Mouse (Mus musculus) lung, postnatal 14 days (tissue): ENCODE measurements around the gene Lgals2.
"Not testable (repeated sequence)": the region's sequence is repeated elsewhere in the genome, so short reads cannot be mapped to it uniquely, and the experiment has no call there.

ENCODE experiments used
- DNase-seq: peaks from one replicate; pipeline ENCODE4 v3.0.0; 2021

The Lgals2 gene

DNA sequence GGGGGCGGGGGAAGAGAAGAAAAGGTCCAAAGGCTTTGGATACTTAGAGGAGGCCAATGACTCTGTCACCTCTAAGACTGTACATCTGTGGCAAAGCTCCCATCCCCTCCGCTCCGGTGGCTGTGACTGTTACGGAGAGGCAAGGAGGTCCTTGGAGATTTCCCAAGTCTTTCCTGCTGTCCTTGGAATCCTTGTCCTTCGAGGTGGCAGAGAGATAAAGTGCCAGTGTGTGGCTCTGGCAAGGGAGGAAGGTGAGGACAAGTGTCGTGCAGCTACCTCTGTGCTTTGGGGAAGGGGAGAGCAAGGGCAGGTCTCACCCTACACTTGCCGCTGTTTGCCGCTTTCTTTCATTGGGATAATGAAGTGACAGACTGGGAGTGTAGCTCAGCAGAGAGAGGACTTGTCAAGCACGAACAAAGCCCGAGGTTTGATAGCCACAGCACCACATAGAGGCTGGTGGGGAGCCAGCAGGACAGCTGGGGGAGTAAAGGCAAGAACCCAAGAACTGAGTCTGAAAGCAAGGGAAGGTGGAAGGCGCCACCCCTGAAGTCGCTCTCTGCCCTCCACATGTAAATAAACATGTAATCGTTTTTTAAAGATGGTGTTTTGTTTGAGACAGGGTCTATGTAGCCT is 18.6 kb upstream of the Lgals2 start:
- DNase-seq, result no peak

DNA sequence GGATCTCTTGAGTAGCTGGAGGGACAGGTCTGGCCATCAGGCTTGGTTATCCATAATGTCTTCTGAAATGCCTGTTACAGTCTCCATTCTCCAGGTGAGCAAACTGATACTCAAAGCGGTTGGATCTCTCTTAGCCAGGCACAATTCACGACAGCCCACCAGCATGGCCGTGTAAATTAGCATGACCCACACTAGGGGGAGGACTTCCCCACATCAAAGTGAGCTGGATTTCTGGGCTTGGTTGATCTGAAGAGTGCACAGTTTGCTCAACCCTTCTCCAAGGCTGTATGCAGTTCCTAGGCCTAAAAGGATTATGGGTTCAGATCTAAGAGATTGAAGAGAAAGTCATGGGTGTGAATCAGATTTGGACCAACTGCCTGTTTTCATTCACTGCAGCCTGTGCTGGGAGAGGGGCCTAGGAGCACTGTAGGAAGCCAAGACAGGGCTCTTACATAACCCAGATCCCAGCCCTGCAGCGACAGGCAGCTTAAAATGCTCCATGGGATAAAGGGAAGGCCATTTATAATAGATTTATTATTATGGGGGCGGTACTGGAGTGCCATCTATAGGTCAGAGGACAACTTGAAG is 16.8 kb upstream of the Lgals2 start:
- no peak for DNase-seq

DNA sequence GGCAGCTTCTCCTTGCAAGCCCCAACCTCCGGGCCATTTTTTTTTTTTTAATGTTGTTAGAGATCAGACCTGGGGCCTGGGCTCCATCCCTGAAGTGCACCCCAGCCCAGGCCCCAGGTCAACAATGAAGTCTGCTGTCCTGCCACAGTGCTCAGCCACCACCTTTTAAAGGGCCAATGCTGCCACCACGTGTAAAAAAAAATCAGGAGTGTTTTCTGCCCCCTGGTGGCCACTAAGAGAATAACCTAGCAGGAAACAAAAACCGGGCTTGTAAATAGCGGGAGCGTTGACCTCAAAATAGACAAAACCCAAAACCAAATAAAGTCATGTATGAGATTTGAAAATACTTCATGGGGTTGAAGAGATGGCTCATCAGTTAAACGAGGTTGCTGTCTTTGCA is 14.4 kb upstream of the Lgals2 start:
- DNase-seq, result peak; percentile 65

DNA sequence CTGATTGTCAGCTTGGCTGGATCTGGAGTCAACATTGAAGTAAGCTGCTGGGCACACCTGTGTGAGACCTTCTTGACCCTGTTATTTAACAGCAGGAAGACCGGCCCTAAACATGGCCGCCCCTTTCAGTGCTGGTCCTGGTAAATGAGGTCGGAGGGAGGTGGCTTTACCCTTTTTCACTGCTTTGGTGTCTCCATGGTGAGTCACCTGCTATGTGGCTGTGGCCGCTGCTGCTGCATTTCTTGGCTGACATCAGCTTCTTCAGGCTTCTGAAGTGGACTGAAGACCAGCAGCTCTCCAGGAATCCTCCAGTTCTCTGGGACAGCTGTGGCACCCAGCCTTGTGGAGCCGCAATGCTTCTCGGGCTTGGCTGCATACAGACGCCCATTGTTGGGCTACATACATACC is 13.5 kb upstream of the Lgals2 start:
- DNase-seq, result no peak

DNA sequence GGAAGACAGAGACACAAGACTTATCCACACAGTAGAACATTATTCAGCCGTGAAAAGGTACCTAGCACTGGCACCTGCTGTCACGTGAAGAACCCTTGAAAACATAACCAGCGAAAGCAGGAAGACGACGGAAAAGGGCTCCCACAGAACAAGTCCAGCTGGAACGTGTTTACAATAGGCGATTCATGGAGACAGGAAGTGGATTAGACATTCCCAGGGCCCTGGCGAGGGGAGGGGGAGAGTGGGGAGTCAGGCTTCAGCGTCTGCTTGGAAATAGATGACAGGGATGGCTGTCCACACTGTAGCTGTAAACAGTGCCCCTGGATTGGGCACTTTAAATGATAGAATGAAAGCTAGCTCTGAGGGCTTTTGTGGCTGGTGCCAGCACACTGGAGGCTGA is 13.1 kb upstream of the Lgals2 start:
- peak; percentile 69 for DNase-seq

DNA sequence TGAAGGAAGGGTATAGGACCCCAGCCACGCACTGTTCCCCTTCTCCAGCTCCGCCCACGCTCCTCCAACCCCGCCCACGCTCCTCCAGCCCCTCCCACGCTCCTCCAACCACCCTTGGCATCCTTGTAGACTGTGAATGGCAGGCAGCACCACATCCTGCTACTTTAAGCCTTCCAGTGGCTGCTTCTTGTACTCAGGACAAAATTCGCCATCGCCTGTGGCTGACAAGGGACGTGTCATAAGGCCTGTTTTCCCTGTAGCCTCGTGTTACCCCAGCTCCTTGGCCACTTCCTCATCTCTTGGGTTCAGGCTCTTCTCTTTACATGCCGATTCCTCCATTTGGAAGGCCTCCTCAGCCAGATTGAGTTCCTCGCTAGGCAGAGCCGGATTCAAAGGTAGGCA is 8.5 kb upstream of the Lgals2 start:
- DNase-seq, result no peak

DNA sequence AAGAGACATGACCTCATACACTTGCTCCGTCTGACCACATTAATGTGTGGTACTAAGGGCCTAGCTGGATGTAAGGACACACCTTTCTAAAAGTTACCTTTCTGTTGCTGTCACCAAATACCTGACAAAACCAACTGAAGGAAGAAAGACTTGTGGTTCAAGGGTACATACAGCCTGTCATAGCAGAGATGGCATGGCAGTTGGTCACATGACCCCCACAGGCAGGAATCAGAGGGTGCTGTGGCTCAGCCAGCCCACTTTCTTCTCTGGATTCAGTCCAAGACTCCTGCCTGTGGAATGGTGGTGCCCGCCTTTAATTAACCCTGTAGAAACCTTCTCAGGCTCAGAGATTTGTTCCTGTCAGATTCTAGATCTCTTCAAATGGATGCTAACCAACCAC is 7.8 kb upstream of the Lgals2 start:
- DNase-seq, result no peak

DNA sequence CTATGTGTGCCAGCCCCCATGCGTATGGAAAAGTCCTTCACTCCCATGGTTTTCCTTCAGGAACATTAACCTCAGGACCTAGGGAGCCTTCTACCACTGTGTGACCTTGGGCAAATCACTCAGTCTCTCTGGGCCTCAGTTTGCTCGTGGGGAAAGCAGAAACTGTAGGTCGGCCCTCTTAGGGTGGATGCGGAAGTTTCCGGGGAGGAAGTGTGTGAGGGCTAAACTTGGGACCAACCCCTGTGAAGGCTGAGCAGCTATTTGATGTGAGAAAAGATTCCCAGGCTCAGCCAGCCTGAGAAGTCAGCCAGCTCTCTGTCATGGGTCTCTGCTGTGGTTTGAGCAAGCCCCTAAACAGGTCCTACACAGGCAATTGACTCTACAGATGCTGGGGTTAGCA is 7.0 kb upstream of the Lgals2 start:
- DNase-seq, result no peak

DNA sequence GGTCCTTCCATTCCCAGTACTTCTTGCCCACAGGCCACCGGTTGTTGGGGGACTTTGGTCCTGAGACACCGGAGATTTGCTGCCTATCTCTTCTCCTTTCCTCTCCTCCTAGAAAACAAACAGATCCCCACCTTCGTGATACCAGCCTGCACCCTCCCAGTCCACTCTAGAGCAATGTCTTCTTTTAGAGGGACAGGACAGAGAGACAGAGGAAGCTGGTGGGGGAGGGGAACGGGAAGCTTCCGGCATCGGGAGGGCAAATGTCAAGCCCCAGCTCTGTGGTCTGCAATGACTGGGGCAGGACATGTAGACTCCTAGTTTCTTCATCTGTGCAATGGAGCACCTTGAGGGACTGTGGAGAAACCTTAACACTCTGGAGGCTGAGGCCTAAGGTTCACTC is 4.4 kb upstream of the Lgals2 start:
- DNase-seq, result peak; percentile 54

DNA sequence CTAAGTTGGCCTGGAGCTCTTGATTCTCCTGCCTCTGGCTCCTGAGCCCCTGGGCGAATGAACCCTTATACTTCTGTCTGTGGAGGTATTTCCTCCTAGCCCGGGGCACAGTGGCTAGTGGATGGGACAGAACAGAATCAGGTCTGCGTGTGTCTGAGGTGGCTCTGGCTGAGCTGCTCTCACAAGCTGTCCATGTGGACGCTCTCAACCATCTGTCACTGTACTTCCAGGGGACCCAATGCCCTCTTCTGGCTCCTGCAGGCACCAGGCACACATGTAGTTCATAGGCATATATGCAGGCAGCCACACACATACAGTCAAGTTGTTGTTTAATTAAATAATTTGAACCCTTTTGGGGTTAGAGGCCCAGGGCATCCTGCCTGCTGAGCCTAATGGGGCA is 4.0 kb upstream of the Lgals2 start:
- no peak for DNase-seq

DNA sequence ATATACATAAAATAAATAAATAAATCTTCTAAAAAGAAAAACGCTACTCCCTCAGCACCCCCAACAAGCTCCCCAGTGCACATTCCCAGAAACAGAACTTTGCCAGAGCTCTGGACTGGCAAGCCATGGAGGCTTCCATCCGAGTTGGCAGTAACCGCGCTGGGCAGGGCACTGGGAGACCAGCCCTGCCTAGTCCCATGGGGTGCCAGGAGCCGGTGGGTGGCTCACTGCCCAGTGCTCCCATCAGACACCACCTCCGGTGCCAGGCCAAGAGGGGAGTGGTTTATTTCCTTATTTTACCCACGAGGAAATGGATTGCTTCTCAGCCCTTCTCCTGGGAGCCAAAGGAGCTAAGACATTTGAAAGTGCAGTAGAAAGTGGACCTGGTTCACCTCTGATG is 1.7 kb upstream of the Lgals2 start:
- DNase-seq, result peak; percentile 61

DNA sequence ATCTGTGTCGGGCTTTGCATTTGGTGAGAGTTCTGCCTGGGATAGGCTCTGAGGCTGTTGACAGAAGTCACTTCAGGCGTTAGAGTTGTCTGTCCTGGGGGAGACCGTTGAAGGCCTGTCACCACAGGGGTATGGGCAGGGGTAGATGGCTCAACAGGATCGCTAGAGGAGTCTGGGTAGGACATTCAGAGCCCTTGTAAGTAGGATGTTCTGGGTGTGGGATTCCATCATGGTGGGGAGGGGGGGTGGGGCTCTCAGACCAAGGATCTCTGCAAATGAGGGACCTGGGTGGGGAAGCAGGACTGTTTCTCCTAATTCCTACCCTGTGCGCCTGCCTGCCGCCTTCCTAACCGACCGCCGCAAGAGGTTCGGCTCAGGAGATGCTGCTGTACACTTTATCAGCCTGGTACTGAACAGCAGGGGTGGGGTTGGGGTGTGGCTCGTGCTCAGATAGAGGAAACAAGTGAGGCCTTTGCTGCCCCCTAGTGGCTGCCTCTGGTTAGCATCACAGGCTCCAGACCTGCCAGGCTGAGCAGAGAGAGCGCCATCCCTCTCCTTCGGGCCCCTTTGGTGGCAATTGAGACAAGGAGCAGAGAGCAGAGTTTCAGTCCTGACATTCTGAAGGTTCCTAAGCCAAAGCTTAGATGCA is 3.7 kb downstream of the Lgals2 start:
- peak; percentile 97 for DNase-seq

DNA sequence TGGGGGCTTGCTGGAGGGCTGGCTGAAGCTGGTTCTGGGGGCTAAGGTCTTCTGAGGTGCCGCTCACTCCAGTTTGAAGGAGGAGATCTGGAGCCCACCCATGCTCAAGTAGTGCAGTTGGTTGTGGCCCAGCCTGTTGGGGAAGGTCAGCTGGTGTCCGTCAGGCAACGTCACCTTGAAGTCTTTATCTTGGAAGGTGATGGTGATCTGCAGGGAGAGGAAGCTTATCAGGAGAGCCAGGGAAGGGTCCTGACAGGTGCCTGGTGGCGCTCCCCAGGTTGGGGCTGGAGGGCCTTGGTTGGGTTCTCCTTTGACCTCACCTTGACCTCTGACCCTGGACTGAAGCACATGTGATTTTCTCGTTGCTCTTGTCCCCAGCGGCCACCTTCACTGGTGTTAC is 4.4 kb downstream of the Lgals2 start:
- DNase-seq, result no peak

DNA sequence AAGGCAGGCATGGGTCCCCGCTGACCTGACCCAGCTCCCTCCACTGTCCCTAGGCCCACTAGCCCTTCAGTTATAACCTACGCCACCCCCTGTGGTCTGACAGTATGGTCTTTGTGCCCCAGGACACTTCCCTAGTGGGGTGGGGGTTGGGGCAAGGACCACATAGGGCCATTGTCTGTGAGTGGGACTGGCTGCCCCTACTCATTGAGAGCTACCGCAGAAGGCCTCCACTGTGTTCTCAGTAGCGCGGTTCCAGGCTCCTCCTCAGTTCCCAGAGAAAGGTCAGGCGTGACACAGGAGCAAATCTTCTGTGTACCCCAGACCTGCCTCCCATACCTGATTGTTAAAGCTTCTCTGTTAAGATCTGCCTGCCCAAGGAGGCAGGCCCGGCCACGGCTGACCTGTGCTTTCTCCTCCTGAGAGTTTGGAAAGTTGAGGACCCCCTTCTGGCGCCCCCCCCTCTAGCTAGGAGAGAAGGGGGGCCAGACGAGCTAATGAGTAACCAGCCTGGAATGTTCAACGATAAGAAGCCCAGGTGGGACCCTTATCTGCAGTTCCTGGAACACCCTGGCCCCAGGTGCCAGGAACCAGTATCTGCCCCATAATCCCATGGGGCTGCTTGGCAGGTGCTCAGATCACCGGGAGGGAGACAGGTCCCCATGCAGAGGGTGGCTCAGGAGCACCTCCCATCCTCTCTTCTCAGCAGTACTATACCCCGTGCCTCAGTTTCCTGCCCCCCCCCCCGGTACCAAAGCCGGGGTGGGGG is 5.1 kb downstream of the Lgals2 start:
- no peak for DNase-seq

DNA sequence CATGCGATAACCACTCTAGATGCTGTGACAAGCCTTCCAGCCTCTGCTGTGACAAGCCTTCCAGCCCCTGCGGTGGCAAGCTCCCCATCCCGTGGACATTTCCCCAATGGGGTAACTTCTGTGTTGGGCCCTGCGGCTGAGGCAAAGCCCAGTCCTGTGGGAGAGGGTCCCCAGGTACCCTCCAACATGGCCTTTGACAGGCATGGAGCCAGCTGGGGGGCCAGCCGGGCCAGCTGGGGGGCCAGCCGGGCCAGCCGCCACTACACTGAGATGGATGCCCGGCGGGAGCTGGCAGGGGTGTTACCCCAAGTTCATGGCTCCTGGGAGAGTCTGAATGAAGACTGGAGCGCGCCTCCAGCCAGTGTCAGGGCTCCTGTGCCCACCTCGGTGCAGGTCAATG is 5.8 kb downstream of the Lgals2 start:
- DNase-seq, result no peak

DNA sequence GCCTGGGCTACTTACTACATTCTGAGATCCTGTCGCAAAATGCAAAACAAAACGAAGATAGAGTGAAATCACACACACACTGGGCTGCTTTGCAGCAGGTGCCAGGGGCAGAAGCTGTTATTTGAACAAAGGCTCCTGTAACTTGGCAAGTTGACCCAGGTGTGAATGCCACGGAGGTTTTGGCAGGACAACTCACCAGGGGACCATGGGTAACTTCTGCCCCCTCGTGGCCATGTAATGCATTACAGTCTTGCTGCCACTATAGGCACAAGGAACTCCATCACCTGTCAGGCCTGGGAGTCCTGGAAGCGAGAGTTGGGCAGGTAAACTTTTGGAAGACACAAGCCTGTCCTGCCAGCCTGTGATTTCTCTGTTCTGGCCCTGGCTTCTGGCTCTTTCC is 6.9 kb downstream of the Lgals2 start:
- DNase-seq, result peak; percentile 94

DNA sequence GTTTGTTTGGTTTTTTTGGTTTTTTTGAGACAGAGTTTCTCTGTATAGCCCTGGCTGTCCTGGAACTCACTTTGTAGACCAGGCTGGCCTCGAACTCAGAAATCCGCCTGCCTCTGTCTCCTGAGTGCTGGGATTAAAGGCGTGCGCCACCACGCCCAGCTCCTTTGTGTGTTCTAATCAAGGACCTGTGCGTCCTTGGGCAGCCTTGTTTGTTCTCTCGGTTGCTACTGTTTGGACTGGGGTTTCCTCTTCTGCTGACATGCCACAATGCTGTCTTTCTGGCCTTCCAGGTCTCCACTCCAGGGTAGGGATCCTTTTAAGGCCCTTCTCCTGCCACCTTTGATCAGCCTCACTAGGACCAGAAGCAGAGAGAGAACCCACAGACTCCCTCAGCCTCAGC is 8.5 kb downstream of the Lgals2 start:
- DNase-seq, result not testable (repeated sequence)

DNA sequence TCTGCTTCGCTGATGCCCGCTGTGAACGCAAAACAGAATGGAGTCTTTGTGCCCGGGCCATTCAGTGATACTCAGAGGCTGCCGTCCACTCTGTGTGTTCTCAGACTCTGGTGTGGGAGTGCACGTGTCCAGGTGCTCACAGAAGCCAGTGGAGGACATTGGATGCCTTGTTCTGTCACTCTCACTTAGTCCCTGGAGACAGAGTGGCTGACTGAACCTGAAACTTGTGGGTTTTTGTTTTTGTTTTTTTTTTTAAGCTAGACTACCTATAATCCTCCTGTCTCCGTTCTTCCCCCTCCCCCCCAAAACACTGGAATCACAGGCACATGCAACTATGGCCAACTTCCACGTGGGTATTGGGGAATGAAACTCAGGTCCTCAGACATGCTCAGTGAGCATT is 9.0 kb downstream of the Lgals2 start:
- DNase-seq, result no peak

DNA sequence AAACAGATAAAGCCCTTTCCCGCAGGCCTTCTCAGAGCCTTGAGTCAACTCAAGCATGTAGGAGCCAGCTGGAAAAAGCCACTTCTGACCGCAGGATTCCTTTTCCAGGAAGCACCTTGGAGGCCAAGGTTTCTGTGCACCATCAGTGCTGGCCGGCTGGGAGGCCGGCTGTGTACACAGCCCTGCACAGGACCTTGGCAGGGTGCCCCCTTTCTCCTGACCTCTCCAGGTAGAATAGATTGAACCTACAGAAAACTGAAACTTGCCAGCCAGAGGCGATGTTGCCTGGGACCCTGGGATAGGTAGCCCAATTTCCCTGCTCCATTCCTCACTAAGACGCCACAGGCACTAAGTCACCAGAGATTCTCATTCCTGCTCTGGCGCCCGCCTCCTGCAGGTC is 9.5 kb downstream of the Lgals2 start:
- peak; percentile 56 for DNase-seq

DNA sequence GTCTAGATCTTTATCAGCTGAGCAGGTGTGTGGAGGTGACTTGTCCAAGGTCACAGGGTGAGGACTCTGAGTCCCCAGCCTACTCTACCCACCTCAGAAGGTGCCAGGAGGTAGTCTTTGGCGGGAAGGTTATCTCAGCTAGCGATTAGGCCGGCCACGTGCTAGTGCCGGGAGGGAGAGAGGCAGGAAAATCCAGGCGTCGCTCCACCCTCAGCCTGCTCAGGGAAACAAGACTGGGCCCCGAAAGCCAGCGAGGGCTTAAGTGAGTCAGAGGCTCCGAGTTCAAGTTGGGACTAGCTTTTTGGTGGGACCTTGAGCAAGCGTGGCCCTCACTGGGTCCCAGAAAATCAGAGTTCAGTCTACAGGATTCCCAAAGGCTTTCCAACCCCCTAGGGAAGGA is 10.0 kb downstream of the Lgals2 start:
- peak; percentile 42 for DNase-seq

DNA sequence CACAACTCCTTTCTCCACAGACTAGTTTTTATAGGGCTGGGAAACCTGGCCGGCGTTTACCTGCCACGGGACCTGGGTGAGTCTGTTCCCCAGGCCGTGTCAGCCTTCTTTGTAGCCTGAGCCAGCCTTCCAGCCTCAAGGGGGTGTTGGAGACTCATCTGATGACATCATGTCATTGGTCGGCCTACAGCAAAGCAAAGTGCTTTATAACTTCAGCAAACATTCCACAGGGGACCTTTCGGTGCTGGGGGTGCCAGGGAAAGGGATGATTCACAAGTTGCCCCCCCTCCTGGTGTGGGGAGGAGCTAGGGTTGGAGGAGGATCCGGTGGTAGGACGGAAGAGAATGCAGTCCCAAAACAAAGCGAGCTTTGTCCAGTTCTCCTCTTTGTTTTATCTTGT is 10.5 kb downstream of the Lgals2 start:
- peak; percentile 78 for DNase-seq

DNA sequence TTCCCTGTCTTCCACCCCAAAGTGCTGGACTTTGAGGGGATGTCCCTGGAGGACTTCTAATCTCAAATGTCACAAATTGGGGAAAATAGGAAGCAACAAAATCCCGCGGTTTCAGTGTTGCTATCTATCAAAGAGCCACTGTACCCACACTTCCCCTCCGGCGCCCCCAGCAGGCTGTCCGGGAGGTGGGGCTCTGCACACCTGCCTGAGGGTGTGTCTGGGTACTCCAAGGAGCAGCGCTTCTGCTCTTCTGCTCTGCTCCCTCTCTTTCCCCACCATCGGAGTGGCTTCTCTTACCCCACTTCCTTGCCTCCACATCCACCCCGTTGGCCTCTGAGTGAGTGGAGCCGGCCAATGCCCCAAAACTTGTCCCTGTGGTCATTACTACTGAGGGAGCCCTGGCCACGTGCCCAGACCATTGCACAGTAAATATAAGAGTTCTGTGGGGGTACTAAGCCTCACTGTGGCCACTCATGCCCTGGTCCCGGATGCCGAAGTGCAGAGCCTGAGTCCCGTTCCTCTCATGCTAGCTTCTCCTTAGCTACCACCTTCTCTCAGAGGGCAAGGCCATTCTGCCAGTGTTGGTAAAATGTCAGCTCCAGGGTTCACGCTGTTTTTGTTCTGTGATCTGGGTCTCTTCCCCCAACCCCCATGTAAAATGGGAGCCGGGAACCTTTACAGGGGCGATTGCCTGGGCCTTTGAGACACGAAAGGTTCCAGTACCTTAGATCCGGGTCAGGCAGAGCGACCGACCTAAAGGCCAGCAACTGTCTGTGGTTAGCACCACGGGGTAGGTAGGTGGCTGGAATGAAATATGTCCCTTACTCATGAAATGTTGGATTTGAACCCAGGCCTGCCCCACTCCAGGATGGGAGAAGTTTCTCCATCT is 11.5 kb downstream of the Lgals2 start:
- DNase-seq, result peak; percentile 51
